Mouse (Mus musculus) lung, embryonic 16.5 days (tissue): ENCODE results near the gene Slc44a2. TPM values are rescaled to one million over a fixed set of nuclear protein-coding genes. Genes with fewer than 3 reads are reported as not detected.

ENCODE experiments used
- ATAC-seq: fragments of 200-750 bp; cut with Nextera tagmentation; 2 replicates; pipeline ENCODE4 v1.8.0; 2017; ENCODE audit warnings: low read depth, mild to moderate bottlenecking, moderate library complexity
- H3K27ac ChIP-seq: fragments of 300-500 bp; sonication (generic); 2 replicates; pipeline ENCODE4 v1.5.1; 2014; ENCODE audit warnings: mild to moderate bottlenecking, control low read depth, low read length
- H3K27me3 ChIP-seq: fragments of 300-500 bp; sonication (generic); 2 replicates; pipeline ENCODE4 v1.6.1; 2014; ENCODE audit warnings: low read depth, low read length, mixed read lengths; ENCODE audit not compliant: control insufficient read depth, insufficient read depth
- H3K36me3 ChIP-seq: fragments of 300-500 bp; sonication (generic); 2 replicates; pipeline ENCODE4 v1.6.1; 2014; ENCODE audit warnings: low read length; ENCODE audit not compliant: control insufficient read depth, insufficient read depth
- H3K4me1 ChIP-seq: fragments of 300-500 bp; sonication (generic); replicated peaks from 2 replicates; pipeline ENCODE4 v1.6.1; 2014; ENCODE audit warnings: low read length, mixed read lengths; ENCODE audit not compliant: control insufficient read depth, insufficient read depth
- H3K4me2 ChIP-seq: fragments of 300-500 bp; sonication (generic); 2 replicates; pipeline ENCODE4 v1.6.1; 2014; ENCODE audit warnings: low read depth, low read length, control low read depth
- H3K4me3 ChIP-seq: fragments of 300-500 bp; sonication (generic); 2 replicates; pipeline ENCODE4 v1.5.1; 2014; ENCODE audit warnings: mild to moderate bottlenecking, low read length, control low read depth
- H3K9ac ChIP-seq: fragments of 300-500 bp; sonication (generic); 2 replicates; pipeline ENCODE4 v1.6.1; 2014; ENCODE audit warnings: low read length, control low read depth
- H3K9me3 ChIP-seq: fragments of 300-500 bp; sonication (generic); 2 replicates; pipeline ENCODE4 v1.6.1; 2016; ENCODE audit warnings: low read length; ENCODE audit not compliant: control insufficient read depth
- WGBS: fragments of 180-500 bp; shearing (Covaris S2); extraction: QIAGEN DNeasy Blood & Tissue Kit; methylation state at CpG from one replicate; pipeline ENCODE4 v1.1.7; 2014; 5-methylcytosine and 5-hydroxymethylcytosine counted together
- polyA plus RNA-seq: library from polyadenylated mRNA; unstranded; fragments of >200 nt; fragmentation: Nextera tagmentation; extraction: Ambion mirVana; gene quantifications from 2 replicates; pipeline ENCODE4 v1.2.1, GENCODE M21; 2015

Gene Slc44a2
- polyA plus RNA-seq, 1 experiment from 2014 or later, result 178 TPM

DNA sequence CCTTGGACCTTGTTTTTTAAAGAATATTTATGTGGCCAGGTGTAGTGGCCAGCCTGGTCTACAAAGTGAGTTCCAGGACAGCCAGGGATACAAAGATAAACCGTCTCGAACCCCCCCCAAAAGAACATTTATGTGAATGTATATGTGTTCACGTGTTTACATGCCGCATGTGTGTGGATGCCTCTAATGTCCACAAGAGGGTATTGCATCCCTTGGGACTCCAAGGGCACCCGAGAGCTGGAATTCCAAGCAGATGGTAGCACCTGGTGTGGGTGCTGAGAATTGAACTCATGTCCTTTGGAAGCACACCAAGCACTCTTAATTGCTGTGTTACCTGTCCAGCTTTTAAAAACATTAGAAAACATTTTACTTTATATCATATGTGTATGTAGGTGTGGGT lies 36.9 kb upstream of the Slc44a2 start:
- peaks cover 32% of the 10 kb centered on the region for H3K36me3 ChIP-seq
- no peak overlapping the region for H3K27ac ChIP-seq
- no peak overlapping the region for H3K4me3 ChIP-seq
- H3K4me2 ChIP-seq, result no peak overlapping the region
- ATAC-seq, result no peak
- H3K27me3 ChIP-seq, result no peaks in the 10 kb centered on the region
- peaks cover 11% of the 10 kb centered on the region for H3K4me1 ChIP-seq
- H3K9me3 ChIP-seq, result no peaks in the 10 kb centered on the region
- WGBS, result 84% methylated on average over 5 of the region's 5 CpGs
- no peak overlapping the region for H3K9ac ChIP-seq

DNA sequence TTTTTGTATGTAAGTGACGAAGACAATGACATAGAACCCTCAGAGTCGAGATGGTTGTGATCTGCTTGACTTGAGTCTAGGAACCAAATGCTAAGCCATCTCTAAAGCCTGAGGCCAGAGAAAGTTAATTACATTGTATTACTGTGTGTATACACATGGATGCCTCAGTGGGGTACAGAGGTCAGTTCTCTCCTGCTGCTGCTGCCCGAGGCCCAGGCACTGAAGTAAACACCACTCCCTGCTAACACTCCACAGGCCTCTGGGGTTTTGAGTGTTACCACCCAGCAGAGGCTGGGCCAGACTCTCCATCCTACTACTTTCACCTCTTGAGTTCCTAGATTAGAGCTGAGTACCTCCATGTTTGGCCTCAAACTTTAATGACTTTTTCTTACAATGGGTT lies 36.5 kb upstream of the Slc44a2 start:
- no peak overlapping the region for H3K27ac ChIP-seq
- peaks cover 32% of the 10 kb centered on the region for H3K36me3 ChIP-seq
- no peaks in the 10 kb centered on the region for H3K9me3 ChIP-seq
- no peak overlapping the region for H3K4me2 ChIP-seq
- ATAC-seq, result no peak
- 70% methylated on average over 3 of the region's 3 CpGs for WGBS
- H3K9ac ChIP-seq, result no peak overlapping the region
- H3K4me3 ChIP-seq, result no peak overlapping the region
- H3K27me3 ChIP-seq, result no peaks in the 10 kb centered on the region
- peaks cover 15% of the 10 kb centered on the region for H3K4me1 ChIP-seq

DNA sequence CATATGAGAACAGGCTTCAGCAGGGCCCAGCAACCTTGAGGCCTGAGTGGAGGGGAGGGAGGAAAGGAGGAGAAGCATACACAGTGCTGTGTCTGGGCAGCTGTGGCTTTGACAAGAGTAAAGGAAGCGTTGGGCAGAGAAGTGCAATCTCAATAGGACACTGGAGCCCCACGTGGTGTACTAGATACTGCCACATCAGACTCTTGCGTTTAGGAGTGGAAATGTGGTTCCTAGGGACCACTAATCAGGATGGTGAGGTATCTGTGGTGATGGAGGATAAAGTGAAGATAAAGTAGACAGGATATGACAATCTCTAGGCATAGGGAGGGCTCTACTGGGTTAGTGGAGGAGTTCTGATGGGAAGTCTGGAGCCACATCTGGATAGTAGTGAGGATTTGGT lies 33.7 kb upstream of the Slc44a2 start:
- H3K4me3 ChIP-seq, result peak overlapping the region; percentile 85
- H3K27ac ChIP-seq, result no peak overlapping the region
- no peaks in the 10 kb centered on the region for H3K27me3 ChIP-seq
- H3K4me2 ChIP-seq, result peak overlapping the region; percentile 79
- peak overlapping the region; percentile 83 for H3K9ac ChIP-seq
- WGBS, result 50% methylated on average over 3 of the region's 3 CpGs
- H3K4me1 ChIP-seq, result peaks cover 28% of the 10 kb centered on the region
- no peak for ATAC-seq
- H3K9me3 ChIP-seq, result no peaks in the 10 kb centered on the region
- H3K36me3 ChIP-seq, result peaks cover 16% of the 10 kb centered on the region

- Histone ChIP-seq H3K4me3 (peak within 1 kb of the TSS; percentile 85), H3K9me3 (no peaks in the 10 kb centered on the region), H3K4me1 (peaks cover 28% of the 10 kb centered on the region), H3K36me3 (peaks cover 8% of the 10 kb centered on the region; the same call in 1 of the 2 replicates), H3K27me3 (no peaks in the 10 kb centered on the region), H3K9ac (peak within 1 kb of the TSS; percentile 83), H3K27ac (peak within 1 kb of the TSS; percentile 91), H3K4me2 (peak within 1 kb of the TSS; percentile 79)
- under 1% methylated on average over 59 of the region's 59 CpGs for WGBS
- ATAC-seq, result peak; percentile 79
Measured at GRCm38 (mm10) chr9:21287571-21288402, 32.7 kb upstream of the Slc44a2 start, which contains the start of gene Kri1. Gene Kri1, minus strand, starts transcription at chr9:21287969.

DNA sequence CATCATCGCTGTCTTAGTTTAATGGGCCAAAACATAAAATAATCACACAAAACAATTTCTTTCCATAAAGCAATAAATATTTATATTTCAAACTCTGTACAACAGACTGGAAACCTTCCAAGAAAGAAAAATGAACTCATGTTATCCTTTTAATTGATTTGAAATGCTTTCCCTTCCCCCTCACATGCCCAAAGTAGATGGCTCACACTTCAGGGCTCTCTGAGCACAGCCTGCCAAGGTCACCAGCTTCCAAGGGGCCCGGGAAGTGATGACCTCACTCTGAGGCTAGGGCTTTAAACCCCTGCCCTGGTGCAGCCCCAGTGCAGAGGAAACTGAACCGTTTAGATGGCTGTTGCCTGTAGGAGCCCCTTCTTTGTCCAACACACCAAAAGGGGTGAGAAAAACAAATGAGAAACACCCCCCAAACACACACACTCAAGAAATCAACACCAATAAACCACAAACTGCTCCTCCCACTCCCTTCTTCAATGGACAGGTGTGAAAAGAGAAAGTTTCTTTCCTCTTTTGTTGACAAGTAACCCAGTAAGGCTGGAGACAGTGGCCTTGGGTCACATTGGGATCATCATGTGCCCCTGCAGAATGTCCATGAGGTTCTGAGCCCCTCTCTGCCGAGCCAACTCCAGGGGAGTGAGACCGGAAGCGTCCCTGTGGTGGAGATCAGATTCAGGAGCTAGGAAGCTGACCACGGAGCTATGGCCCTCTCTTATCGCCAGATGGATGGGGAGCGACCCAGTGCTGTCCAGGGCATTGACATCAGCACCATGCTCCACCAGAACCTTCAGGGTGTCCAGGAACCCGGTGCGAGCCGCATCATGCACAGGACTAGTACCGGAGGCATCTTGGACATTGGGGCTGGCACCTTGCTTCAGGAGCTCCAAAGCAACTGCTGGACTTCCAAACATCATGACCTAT lies 31.8 kb upstream of the Slc44a2 start:
- WGBS, result 70% methylated on average over 13 of the region's 13 CpGs
- peak overlapping the region; percentile 65 for H3K9ac ChIP-seq
- peak overlapping the region; percentile 74 for H3K4me2 ChIP-seq
- H3K9me3 ChIP-seq, result no peaks in the 10 kb centered on the region
- peak overlapping the region; percentile 85 for H3K4me3 ChIP-seq
- H3K36me3 ChIP-seq, result peaks cover 6% of the 10 kb centered on the region; the same call in 1 of the 2 replicates
- ATAC-seq, result no peak
- no peaks in the 10 kb centered on the region for H3K27me3 ChIP-seq
- H3K27ac ChIP-seq, result peak overlapping the region; percentile 91
- H3K4me1 ChIP-seq, result peaks cover 28% of the 10 kb centered on the region

GRCm38 (mm10) chr9:21289337-21289671 lies 31.2 kb upstream of the Slc44a2 start:
- WGBS, result 67% methylated on average over 2 of the region's 2 CpGs

DNA sequence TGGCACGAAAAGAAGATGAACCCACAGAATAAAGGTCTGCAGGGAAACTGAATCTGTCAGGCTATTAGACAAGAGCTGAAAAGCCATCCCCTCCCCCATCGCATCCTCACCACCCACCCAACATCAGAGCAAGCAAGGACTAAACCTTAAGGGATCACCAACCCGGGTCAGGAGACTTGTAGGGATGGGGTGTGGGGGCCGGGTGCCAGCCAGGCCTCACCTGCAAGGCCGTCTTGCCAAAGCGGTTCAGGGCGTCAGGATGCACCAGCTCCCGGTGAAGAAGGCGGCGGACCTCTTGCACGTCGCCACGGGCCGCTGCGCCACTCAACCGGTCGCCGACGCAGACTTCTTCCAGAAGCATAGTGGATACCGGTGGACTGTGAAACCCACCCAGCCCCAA lies 29.9 kb upstream of the Slc44a2 start:
- no peak for ATAC-seq
- Histone ChIP-seq H3K27me3 (no peaks in the 10 kb centered on the region), H3K4me1 (peaks cover 28% of the 10 kb centered on the region), H3K9me3 (no peaks in the 10 kb centered on the region), H3K4me2 (peak overlapping the region; percentile 58), H3K9ac (peak overlapping the region; percentile 75), H3K4me3 (peak overlapping the region; percentile 75), H3K27ac (peak overlapping the region; percentile 65), H3K36me3 (no peaks in the 10 kb centered on the region)
- under 1% methylated on average over 20 of the region's 20 CpGs for WGBS

More at GRCm38 (mm10) chr9:21289337-21289671, 31.2 kb upstream of the Slc44a2 start:
- Histone ChIP-seq H3K4me1 (peaks cover 28% of the 10 kb centered on the region), H3K27me3 (no peaks in the 10 kb centered on the region), H3K4me3 (peak overlapping the region; percentile 75), H3K9me3 (no peaks in the 10 kb centered on the region), H3K4me2 (peak overlapping the region; percentile 74), H3K27ac (no peak overlapping the region), H3K36me3 (0 out of 2 replicates have a peak, but pooled peaks cover under 1% of the 10 kb centered on the region), H3K9ac (no peak overlapping the region)
- ATAC-seq, result no peak

GRCm38 (mm10) chr9:21291022-21291787 lies 29.3 kb upstream of the Slc44a2 start, which contains the start of gene Cdkn2d:
Gene Cdkn2d, minus strand, starts transcription at chr9:21291407.
- Histone ChIP-seq H3K4me3 (peak within 1 kb of the TSS; percentile 75), H3K9me3 (no peaks in the 10 kb centered on the region), H3K36me3 (no peaks in the 10 kb centered on the region), H3K4me2 (peak within 1 kb of the TSS; percentile 61), H3K9ac (peak within 1 kb of the TSS; percentile 75), H3K27me3 (no peaks in the 10 kb centered on the region), H3K4me1 (peaks cover 28% of the 10 kb centered on the region), H3K27ac (peak within 1 kb of the TSS; percentile 92)
- WGBS, result under 1% methylated on average over 49 of the region's 51 CpGs
- ATAC-seq, result peak; percentile 95
